Mouse (Mus musculus): ENCODE results near the gene Foxj2.

Gene Foxj2

GRCm38 (mm10) chr6:122812716-122813115, 7.0 kb upstream of the Foxj2 start:
- no peak for DNase-seq (ENCODE audit: low spot score in 2 of 2)

- DNase-seq (ENCODE audit: low spot score in 2 of 2) = no peak
Measured at GRCm38 (mm10) chr6:122813640-122814039, 6.1 kb upstream of the Foxj2 start.

- DNase-seq (ENCODE audit: low spot score in 2 of 2) = peak in 1 of 2 experiments; percentile 25
Measured at GRCm38 (mm10) chr6:122820071-122820798, 521 bp downstream of the Foxj2 start.

DNA sequence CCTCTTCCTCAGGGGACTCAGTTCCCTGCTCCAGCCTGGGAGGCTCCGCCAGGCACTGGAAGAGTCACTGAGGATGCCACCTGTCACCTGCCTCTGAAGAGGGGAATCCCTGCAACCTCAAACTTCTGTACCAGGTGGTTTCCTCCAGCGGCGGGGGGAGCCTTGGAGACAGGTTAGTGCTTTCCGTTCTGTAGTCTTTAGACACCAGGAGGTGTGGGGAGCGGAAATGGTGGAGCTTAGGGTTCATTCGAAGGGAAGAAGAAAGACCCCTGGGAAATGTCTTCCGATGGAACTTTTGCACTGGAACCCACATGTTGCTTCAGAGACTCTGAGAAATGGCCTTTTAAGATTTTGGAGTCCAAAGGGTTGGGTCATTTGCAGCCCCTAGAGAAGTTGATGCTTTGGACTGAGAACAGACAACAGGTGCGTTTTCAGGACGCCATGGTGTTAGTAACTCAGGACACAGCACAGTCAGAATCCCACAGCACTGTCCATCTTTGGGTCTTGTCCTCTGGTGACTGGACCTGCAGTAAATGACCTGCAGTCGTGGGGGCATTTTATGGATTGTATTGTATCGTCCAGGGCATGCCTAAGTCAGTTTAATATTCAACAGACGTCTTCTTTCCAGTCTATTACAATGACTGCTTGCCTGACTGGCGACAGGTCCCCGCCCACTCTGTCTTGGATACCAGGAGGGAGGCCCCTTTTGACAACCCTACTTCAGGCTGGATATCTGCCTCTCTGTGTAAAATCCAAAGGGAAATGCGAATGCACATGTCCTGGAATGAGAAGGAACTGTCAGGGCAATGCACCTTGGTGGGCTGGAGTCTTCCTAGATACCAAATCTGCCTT, 1.3 kb downstream of the Foxj2 start:
- DNase-seq (ENCODE audit: low spot score in 2 of 2) = no peak

DNA sequence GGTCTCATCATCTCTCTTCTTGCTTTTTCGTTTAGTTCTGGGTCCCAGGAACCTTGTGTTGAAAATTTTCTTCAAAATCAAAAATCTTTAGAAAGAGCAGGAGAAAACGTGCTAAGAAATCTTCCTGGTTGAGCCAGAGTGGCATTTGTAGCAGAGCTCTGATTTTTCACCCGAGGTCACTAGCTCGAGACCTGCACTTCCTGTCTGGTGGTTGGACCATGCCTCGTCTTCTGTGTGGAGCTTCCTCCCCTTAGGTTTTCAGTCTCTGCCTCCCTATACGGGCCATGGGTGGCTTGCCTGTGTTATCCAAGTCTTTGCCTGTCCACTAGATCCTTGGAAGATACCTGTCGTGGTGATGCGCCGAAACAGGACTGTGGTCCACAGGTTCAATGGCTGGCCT, 2.1 kb downstream of the Foxj2 start:
- DNase-seq (ENCODE audit: low spot score in 2 of 2) = no peak

DNA sequence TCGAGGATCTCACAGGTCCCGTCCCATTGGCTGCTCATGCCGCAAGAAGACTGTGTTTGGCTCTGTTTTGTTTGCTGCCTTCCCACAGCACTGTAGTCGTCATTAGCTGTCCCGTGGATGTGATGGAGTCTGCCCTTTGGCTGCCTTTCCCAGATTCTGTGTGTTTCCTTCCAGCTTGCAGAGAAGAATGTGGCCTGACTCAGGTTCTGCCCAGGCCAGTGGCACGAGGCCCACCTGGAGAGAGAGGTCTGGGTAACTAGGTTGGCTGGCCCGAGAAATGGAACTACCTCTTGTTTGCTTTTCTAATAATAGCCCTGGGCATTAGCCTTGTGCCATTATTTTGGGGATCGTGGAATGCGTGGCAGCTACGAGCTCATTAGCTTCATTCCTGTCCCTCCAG, 4.4 kb downstream of the Foxj2 start:
- no peak for DNase-seq (ENCODE audit: low spot score in 2 of 2)

DNA sequence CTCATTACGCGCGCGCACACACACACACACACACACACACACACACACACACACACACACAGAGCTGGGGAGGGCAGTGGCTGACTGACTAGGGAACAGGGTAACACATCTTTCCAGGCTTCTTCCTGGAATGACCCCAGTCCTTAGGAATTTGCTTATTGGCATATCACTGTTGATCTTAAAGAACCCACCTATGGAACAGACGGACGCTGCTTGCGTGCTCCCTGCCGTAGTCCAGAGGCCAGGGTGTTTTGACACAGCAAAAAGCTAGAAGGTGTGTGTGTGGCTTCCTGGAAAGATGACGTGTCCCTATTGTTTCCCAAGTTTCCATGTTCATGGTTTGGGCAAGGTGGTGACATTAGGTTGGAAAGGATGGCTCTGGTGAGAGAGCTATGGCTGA, 5.5 kb downstream of the Foxj2 start:
- no peak for DNase-seq (ENCODE audit: low spot score in 2 of 2)

GRCm38 (mm10) chr6:122825923-122826742, 6.4 kb downstream of the Foxj2 start:
- DNase-seq (ENCODE audit: low spot score in 2 of 2) = peak; percentile 22 to 25

DNA sequence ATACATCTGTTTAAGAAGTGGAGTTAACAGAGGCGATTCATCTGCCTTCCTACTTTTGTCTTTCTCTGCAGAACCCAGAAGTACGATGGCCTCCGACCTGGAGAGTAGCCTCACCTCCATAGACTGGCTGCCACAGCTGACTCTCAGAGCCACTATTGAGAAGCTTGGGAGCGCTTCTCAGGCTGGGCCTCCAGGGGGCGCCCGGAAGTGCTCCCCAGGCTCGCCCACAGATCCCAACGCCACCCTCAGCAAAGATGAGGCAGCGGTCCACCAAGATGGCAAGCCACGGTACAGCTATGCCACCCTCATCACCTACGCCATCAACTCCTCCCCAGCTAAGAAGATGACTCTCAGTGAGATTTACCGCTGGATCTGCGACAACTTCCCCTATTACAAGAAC, 8.4 kb downstream of the Foxj2 start:
- DNase-seq (ENCODE audit: low spot score in 2 of 2) = peak in 1 of 2 experiments; percentile 42

- DNase-seq (ENCODE audit: low spot score in 2 of 2) = no peak
Measured at GRCm38 (mm10) chr6:122832880-122833279, 13.2 kb downstream of the Foxj2 start.

GRCm38 (mm10) chr6:122834365-122834764, 14.7 kb downstream of the Foxj2 start:
- DNase-seq (ENCODE audit: low spot score in 2 of 2) = peak in 1 of 2 experiments; percentile 54

GRCm38 (mm10) chr6:122836974-122837373, 17.3 kb downstream of the Foxj2 start:
- no peak for DNase-seq (ENCODE audit: low spot score in 2 of 2)

GRCm38 (mm10) chr6:122837539-122837938, 17.8 kb downstream of the Foxj2 start:
- DNase-seq (ENCODE audit: low spot score in 2 of 2) = no peak

DNA sequence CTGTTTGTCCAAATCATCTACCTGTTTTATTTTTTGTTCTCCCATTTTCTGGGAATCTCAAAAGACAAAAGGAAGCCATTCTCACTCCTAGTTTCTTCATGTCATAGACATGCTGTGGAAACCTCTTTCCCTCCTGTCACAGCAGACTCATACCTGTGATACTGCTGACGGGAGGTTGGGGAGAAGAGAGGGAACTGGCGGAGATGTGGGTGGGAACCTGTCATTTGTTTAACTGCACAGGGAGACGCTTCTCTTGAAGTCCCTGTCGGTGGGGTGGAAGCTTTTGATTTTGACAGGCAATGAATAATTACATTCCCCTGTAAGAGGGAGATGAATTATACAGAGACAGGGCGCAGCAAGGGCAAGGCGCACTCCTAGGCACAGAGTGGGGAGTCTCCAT, 24.0 kb downstream of the Foxj2 start:
- DNase-seq (ENCODE audit: low spot score in 2 of 2) = no peak

DNA sequence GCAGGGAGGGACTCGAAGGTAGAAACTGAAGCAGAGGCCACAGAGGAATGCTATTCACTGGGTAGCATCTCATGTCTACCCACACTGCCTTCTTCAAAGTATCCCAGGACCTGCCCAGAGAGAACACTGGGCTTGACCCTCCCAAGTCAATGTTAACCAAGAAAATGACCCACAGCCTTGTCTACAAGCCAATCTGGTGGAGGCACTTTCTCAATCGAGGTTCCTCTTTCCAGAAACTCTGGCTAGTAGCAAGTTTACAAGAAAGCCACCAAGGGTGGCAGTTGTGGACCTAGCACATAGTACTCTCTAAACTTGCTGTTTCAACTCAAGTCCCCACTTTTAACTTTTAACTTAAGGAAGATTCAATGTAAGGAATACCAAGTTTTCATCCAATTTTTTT, 33.0 kb downstream of the Foxj2 start:
- no peak for DNase-seq (ENCODE audit: low spot score in 2 of 2)

DNA sequence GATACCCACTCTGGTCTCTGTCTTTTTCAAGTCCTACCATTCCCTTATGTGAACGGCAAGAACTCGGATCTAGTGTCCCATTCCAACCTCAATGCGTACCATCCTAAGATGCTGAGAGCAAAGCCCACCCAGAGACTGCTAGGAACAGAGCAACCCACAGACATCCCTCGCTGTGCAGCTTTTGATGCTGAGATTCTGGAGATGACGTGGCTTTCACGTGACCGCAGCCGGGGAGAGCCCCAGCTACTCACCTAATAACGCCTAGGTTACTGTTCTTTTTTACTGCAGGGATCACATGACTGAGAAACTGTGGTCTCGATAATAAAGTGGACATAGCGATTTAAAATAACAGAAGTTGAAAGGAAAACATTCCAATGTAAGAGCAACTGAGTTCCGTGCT, 34.8 kb downstream of the Foxj2 start:
- DNase-seq (ENCODE audit: low spot score in 2 of 2) = no peak

DNA sequence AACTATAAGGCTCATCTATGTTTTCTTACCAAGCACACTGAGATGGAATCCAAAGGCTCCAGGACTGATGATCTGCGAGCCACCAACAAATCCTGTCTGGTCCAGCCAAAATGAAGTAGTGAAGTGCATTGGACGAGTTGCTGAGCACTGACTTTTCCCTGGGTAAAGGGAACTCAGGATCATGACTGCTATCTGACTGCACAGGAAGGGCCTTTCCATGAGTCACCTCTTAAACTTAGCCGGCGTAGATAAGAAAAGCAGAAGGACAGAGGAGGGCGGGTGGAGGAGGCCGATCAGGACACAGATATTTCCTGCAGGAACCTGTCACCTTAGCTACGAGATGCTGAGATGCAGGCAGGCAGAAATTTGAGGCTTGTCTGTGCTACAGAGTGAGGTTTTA, 36.2 kb downstream of the Foxj2 start, which contains the start of gene C3ar1:
C3ar1 (minus strand) TSS at position 207 of the 400 bp plus-strand sequence.
- no peak for DNase-seq (ENCODE audit: low spot score in 2 of 2)

DNA sequence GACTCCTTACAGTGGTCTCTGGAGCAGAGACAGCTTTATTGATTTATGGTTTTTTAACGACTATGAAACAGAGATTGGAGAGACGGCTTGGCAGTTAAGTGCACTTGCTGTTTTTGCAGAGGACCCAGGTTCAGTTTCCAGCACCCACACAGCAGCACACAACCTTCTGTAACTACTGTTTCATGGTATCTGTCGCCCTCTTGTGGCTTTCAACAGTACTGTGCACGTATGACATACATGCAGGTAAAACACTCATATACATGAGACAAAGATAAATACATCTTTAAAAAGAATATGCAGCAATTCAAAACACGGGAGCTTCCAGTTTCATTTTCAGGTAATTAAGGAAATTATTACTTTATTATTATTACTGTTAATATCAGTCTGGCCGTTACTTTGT, 42.7 kb downstream of the Foxj2 start:
- DNase-seq (ENCODE audit: low spot score in 2 of 2) = no peak

GRCm38 (mm10) chr6:122862871-122863270, 43.2 kb downstream of the Foxj2 start:
- DNase-seq (ENCODE audit: low spot score in 2 of 2) = no peak

- DNase-seq (ENCODE audit: low spot score in 2 of 2) = no peak
Measured at GRCm38 (mm10) chr6:122867914-122868313, 48.2 kb downstream of the Foxj2 start.

DNA sequence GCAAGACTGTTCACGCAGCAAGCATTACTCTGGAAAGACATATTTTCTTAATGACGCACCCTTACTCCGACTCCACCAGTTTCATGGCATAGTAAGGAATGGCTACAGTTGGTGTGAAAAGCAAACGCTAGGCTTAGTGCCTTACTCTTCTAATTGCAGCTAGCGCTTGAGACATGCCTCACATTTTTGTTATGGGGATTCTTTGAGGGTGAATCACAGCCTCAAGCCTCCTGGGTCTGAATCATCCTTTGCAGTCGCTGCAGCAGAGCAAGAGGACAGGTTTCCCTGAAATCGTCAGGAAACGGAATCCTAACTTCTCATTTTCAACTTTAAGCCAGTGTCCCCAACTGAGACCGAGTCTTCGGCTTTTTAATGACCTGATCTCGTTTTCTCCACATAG, 50.1 kb downstream of the Foxj2 start:
- DNase-seq (ENCODE audit: low spot score in 2 of 2) = no peak

GRCm38 (mm10) chr6:122872800-122873199, 53.1 kb downstream of the Foxj2 start:
- peak in 1 of 2 experiments; percentile 23 for DNase-seq (ENCODE audit: low spot score in 2 of 2)

Data from spleen, postnatal 14 days (tissue).